Mouse (Mus musculus): ENCODE data around the gene Gnb1l.
"Not testable (repeated sequence)": the region's sequence is repeated elsewhere in the genome, so short reads cannot be mapped to it uniquely, and the experiment has no call there.

The Gnb1l gene

DNA sequence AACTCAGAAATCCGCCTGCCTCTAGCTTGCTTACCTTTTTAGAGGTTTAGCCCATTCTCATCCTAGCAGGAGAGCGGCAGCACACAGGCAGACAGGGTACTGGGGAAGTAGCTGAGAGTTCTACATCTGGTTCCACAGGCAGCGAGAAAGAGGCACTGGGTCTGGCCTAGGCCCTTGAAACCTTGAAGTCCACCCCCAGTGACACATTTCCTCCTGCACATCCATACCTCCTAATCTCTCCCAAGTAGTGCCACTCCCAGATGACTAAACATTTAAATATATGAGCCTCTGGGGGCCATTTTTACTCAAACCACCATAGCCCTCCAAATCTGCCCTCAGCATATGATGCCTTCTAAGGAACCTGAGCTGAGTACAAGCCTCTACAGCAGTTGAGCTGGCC, 16.1 kb upstream of the Gnb1l start:
- DNase-seq (ENCODE audit: extremely low spot score, low spot score), result no peak

GRCm38 (mm10) chr16:18483839-18484238, 14.7 kb upstream of the Gnb1l start:
- no peak for DNase-seq (ENCODE audit: extremely low spot score, low spot score)

- DNase-seq (ENCODE audit: extremely low spot score, low spot score), result peak; percentile 21
Measured at GRCm38 (mm10) chr16:18484386-18484785, 14.1 kb upstream of the Gnb1l start.

GRCm38 (mm10) chr16:18484794-18485435, 13.6 kb upstream of the Gnb1l start:
- no peak for DNase-seq (ENCODE audit: extremely low spot score, low spot score)

GRCm38 (mm10) chr16:18486126-18486525, 12.4 kb upstream of the Gnb1l start:
- DNase-seq (ENCODE audit: extremely low spot score, low spot score), result no peak

DNA sequence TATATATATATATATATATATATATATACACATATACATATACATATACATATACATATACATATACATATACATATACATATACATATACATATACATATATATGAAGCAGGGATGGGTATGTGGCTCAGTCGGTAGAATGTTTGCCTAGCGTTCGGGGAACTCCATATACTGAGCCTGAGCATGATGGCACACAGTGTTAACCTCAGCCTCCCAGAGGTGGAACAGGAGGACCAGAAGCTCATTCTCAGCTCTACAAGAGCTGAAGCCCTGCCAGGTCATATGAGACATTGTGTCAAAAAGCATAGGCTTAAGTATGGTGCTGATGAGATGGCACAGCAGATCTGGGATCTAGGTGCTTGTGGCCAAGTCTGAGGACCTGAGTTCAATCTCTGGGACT, 8.2 kb upstream of the Gnb1l start:
- no peak for DNase-seq (ENCODE audit: extremely low spot score, low spot score)

GRCm38 (mm10) chr16:18490894-18491293, 7.6 kb upstream of the Gnb1l start:
- DNase-seq (ENCODE audit: extremely low spot score, low spot score), result no peak

- DNase-seq (ENCODE audit: extremely low spot score, low spot score), result no peak
Measured at GRCm38 (mm10) chr16:18497865-18498515, 523 bp upstream of the Gnb1l start.

DNA sequence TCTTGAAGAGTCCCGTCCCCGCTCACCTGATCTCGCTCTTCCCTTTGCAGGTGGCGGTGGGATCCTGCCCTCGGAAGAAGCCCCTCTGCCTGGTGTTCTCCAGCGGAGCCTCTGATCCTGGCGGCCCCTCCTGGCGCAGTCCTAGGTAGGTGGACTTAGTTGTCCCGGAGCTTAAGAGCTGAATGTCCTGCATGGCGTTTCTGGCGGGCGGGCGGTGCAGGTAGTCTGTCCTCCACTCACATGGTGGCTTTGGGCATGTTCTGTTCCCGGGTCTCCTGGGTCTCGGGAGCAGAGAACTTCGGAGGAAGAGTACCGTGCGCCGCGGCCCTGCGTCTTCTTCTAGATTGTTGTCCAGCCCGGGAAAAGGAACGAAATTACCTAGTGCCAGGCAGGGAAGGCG, 483 bp downstream of the Gnb1l start:
- no peak for DNase-seq (ENCODE audit: extremely low spot score, low spot score)

GRCm38 (mm10) chr16:18501531-18501930, 3.0 kb downstream of the Gnb1l start:
- DNase-seq (ENCODE audit: extremely low spot score, low spot score), result no peak

- no peak for DNase-seq (ENCODE audit: extremely low spot score, low spot score)
Measured at GRCm38 (mm10) chr16:18503566-18504342, 5.2 kb downstream of the Gnb1l start.

- no peak for DNase-seq (ENCODE audit: extremely low spot score, low spot score)
Measured at GRCm38 (mm10) chr16:18506524-18507199, 8.1 kb downstream of the Gnb1l start.

DNA sequence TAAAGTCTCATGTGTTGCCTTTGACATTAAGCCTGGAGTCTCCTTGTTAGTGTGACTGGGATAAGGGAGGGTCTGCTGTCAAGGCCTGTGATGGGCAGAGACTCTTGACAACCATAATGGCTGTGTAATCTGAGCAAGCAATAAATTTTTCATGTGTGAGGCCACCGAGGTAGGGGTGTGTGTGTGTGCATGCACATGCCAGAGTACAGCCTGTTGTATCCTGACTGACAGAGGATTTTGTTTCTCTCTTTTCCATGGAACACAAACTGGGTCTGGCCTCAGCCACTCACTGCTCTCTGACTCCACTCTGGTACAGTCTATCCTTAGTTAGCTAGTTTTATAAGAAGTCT, 8.7 kb downstream of the Gnb1l start:
- no peak for DNase-seq (ENCODE audit: extremely low spot score, low spot score)

GRCm38 (mm10) chr16:18511741-18512140, 13.2 kb downstream of the Gnb1l start:
- no peak for DNase-seq (ENCODE audit: extremely low spot score, low spot score)

- no peak for DNase-seq (ENCODE audit: extremely low spot score, low spot score)
Measured at GRCm38 (mm10) chr16:18513508-18513907, 15.0 kb downstream of the Gnb1l start.

GRCm38 (mm10) chr16:18518091-18518490, 19.6 kb downstream of the Gnb1l start:
- no peak for DNase-seq (ENCODE audit: extremely low spot score, low spot score)

DNA sequence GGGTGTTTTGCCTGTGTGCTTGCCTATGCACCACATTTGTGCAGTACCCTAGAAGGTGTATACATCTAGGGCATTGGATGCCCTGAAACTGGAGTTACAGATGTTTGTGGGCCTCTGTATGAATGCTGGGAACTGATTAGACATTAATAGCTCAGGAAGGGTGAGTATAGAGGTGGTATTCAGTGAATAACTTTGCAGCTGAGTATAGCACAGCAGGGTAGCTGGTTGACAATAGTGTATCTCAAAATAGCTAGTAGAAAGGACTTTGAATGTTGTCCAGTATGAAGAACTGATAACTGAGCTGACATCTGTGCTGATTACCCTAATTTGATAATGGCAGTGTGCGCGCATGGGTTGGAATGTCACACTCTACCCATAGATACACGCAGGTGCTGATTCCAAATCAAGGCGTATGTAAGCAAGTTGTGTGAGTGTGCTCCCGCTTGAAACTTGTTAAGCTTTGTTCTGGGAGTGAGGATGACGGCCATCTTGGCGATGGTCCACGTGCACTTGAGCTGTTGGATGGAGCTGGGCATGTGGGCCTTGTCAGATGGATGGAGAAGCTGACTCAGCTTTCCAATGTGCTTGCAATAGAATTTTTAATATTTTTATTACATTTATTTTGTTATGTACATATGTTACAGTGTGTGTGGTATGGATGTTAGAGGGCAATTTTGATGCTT, 25.2 kb downstream of the Gnb1l start:
- DNase-seq (ENCODE audit: extremely low spot score, low spot score), result no peak

- no peak for DNase-seq (ENCODE audit: extremely low spot score, low spot score)
Measured at GRCm38 (mm10) chr16:18528656-18529055, 30.1 kb downstream of the Gnb1l start.

DNA sequence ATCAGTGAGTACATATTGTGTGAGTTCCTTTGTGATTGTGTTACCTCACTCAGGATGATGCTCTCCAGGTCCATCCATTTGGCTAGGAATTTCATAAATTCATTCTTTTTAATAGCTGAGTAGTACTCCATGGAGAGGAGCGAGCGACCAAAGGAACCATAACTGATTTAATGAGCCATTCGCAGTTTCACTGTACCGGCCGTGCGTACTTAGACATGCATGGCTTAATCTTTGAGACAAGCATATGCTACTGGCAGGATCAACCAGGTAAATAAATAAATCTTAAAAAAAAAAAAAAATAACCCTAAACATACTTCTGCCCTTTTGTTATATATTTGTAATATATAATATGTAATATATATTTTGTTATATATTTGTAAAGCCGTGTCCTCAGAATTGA, 34.5 kb downstream of the Gnb1l start:
- DNase-seq (ENCODE audit: extremely low spot score, low spot score), result not testable (repeated sequence)

DNA sequence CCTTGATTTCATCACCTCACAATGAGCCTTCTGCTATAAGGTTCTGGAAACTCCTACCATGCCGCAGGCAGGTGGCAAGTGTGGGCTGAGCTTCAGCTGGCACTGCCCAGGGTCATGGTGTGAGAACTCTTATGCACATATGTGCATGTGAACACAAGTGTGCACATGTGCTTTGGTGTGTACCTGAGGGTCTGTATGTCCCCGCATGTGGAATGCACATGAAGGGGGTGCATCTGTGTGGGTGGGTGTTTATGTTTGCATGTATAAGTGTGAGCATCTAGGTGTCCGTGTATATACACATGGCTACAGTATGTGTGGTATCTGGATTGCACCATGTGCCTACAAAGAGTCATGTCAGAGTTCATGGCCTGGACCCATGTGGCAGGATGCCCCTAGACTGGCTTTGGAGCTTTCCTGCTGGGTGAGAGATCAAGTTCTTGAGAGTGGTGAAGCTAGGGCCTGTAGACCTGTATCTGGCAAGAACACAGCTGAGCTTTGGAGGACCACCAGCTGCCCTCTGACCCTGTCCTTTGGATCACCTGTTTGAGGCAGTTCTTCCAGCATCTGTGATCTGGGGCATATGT, 39.0 kb downstream of the Gnb1l start:
- no peak for DNase-seq (ENCODE audit: extremely low spot score, low spot score)

GRCm38 (mm10) chr16:18539281-18539680, 40.8 kb downstream of the Gnb1l start:
- no peak for DNase-seq (ENCODE audit: extremely low spot score, low spot score)

Measured in neural tube, embryonic 10.5 days (tissue).